Mouse (Mus musculus) E14TG2a.4 (cell line): Measurements from ENCODE around the gene Ksr1.

ENCODE experiments used
- CTCF ChIP-seq: conservative IDR thresholded peaks from 2 replicates; pipeline ENCODE4 v1.5.1; 2014; ENCODE audit warnings: low read length
- NANOG ChIP-seq: IDR thresholded peaks from 2 replicates; pipeline ENCODE4 v1.6.1; 2014; ENCODE audit warnings: borderline replicate concordance, low read length, mixed read lengths
- POU5F1 ChIP-seq: IDR thresholded peaks from 2 replicates; pipeline ENCODE4 v1.6.1; 2014; ENCODE audit warnings: low read length, borderline replicate concordance

DNA sequence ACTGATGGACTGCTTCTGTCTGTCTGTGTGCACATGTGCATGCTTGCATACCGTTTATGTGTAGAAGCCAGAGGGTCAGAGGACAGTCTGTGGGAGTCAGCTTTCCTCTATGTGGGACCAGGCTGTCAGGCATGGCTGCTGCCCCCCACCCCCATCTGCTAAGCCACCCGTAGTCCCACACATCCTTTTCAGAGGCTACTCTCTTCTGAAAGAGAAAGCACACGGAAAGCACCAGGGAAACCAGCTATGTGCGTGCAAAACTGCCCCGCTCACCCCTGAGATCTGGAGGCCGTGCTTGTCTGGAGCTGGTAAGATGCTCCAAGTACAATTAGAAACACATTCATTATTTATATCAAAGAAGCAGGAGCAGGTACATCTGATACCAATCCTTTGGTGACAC, 41.7 kb downstream of the Ksr1 start:
- TF ChIP-seq CTCF: no peak
- no peak for TF ChIP-seq NANOG
- TF ChIP-seq POU5F1: no peak
